27 mouse cellular contexts compared by ENCODE assay signal in genomic region chr12:87409123-87409522, GRCm38 (mm10). TPM values are rescaled to one million over a fixed set of nuclear protein-coding genes. Genes with fewer than 3 reads are reported as not detected.
DNase-seq lines count a peak whose midpoint lies in the region; ATAC-seq and TF ChIP-seq lines count a peak whose summit lies in the region.
"Had no signal": no experiment of that assay in that cellular context is flagged by ENCODE, and none has a peak within 500 bp of the region (broad histone marks: within the 10 kb centered on the region; RNA-seq: fewer than 3 reads in every experiment).

No protein-coding gene starts in this region.

- H3K4me2 ChIP-seq in intestine, embryonic 16.5 days (ENCODE audit: low read depth, low read length) = no peak overlapping the region
- H3K4me2 ChIP-seq in stomach, embryonic 16.5 days (ENCODE audit: low read depth, low read length) = no peak overlapping the region
- H3K4me2 ChIP-seq: embryonic facial prominence, embryonic 13.5 days; heart, embryonic 12.5 days; hindbrain, embryonic 13.5 days; liver, embryonic 11.5 days had no signal

- H3K36me3 ChIP-seq in ES-Bruce4 (ENCODE audit: control insufficient read depth, insufficient read depth, low read length, poor library complexity, severe bottlenecking) = no peaks in the 10 kb centered on the region
- no peaks in the 10 kb centered on the region for H3K36me3 ChIP-seq in ES-E14 (ENCODE audit: control insufficient read depth, insufficient read depth, low read length, poor library complexity, severe bottlenecking)
- H3K36me3 ChIP-seq in intestine, embryonic 16.5 days (ENCODE audit: control insufficient read depth, insufficient read depth, low read length) = no peaks in the 10 kb centered on the region
- H3K36me3 ChIP-seq in stomach, embryonic 16.5 days (ENCODE audit: control insufficient read depth, insufficient read depth, low read length) = no peaks in the 10 kb centered on the region
- H3K36me3 ChIP-seq: embryonic facial prominence, embryonic 13.5 days; forebrain, embryonic 10.5 days; heart, embryonic 12.5 days; hindbrain, embryonic 13.5 days had no signal

- 69% methylated on average over 4 of the region's 4 CpGs for WGBS in intestine, embryonic 16.5 days
- WGBS in stomach, embryonic 16.5 days = 71% methylated on average over 4 of the region's 4 CpGs

- peak overlapping the region; percentile 89 for H3K27ac ChIP-seq in ES-Bruce4 (ENCODE audit: insufficient read depth, low read length)
- peak overlapping the region; percentile 45; the same call in 1 of the 2 replicates for H3K27ac ChIP-seq in ES-E14 (ENCODE audit: insufficient read depth, low read depth, low read length, poor library complexity, severe bottlenecking)
- no peak overlapping the region for H3K27ac ChIP-seq in intestine, embryonic 16.5 days (ENCODE audit: low read length)
- H3K27ac ChIP-seq in stomach, embryonic 16.5 days (ENCODE audit: low read length) = peak overlapping the region; percentile 50
- H3K27ac ChIP-seq: embryonic facial prominence, embryonic 13.5 days; forebrain, embryonic 10.5 days; hindbrain, embryonic 13.5 days had no signal

- no peak overlapping the region for H3K4me3 ChIP-seq in ES-Bruce4 (ENCODE audit: low read depth, low read length)
- H3K4me3 ChIP-seq in ES-E14 (ENCODE audit: insufficient read depth in 1 of 2, low read depth in 1 of 2, low read length in 2 of 2, poor library complexity in 1 of 2, severe bottlenecking in 1 of 2) = no peak overlapping the region
- H3K4me3 ChIP-seq in intestine, embryonic 16.5 days (ENCODE audit: low read length) = no peak overlapping the region
- no peak overlapping the region for H3K4me3 ChIP-seq in stomach, embryonic 16.5 days (replicated peaks; ENCODE audit: low read length)
- H3K4me3 ChIP-seq: embryonic facial prominence, embryonic 13.5 days; forebrain, embryonic 10.5 days; heart, adult 2 months; heart, embryonic 12.5 days; hindbrain, embryonic 13.5 days had no signal

- no peak for TF ChIP-seq POLR2A in ES-Bruce4 (IDR thresholded peaks at IDR 0.05; ENCODE audit: insufficient read depth, low read length)

- peak; percentile 23; the same call in 1 of the 2 replicates for ATAC-seq in intestine, embryonic 16.5 days
- ATAC-seq in stomach, embryonic 16.5 days (ENCODE audit: insufficient read depth, low FRiP score) = 0 out of 2 replicates have a peak, but pooled peaks have one; percentile 54
- no peak for ATAC-seq in CD4-positive, CD25-positive, alpha-beta regulatory T cell, adult 4 months
- ATAC-seq: forebrain, postnatal 0 days had no signal

- no peak for TF ChIP-seq CTCF in ES-Bruce4 (IDR thresholded peaks at IDR 0.05; ENCODE audit: low read depth, low read length)

- no peaks in the 10 kb centered on the region for H3K9me3 ChIP-seq in ES-Bruce4 (replicated peaks; ENCODE audit: control insufficient read depth, insufficient read depth, low read length, poor library complexity, severe bottlenecking)
- no peaks in the 10 kb centered on the region for H3K9me3 ChIP-seq in ES-E14 (ENCODE audit: control insufficient read depth, insufficient read depth, low read depth, low read length)
- no peaks in the 10 kb centered on the region for H3K9me3 ChIP-seq in intestine, embryonic 16.5 days (ENCODE audit: control insufficient read depth, low read length)
- H3K9me3 ChIP-seq in stomach, embryonic 16.5 days (replicated peaks; ENCODE audit: control insufficient read depth, low read length) = no peaks in the 10 kb centered on the region
- H3K9me3 ChIP-seq: embryonic facial prominence, embryonic 13.5 days; forebrain, embryonic 10.5 days; heart, embryonic 12.5 days; hindbrain, embryonic 13.5 days had no signal

- no peak overlapping the region for H3K9ac ChIP-seq in ES-Bruce4 (ENCODE audit: low read depth, poor library complexity, severe bottlenecking)
- H3K9ac ChIP-seq in ES-E14 (ENCODE audit: insufficient read depth, low read depth, low read length, poor library complexity, severe bottlenecking) = no peak overlapping the region
- no peak overlapping the region for H3K9ac ChIP-seq in intestine, embryonic 16.5 days (ENCODE audit: low read depth, low read length)
- H3K9ac ChIP-seq in stomach, embryonic 16.5 days (ENCODE audit: low read length) = no peak overlapping the region
- H3K9ac ChIP-seq: embryonic facial prominence, embryonic 13.5 days; forebrain, postnatal 0 days; heart, embryonic 12.5 days; hindbrain, embryonic 13.5 days had no signal

- 0 out of 2 replicates have a peak, but pooled peaks have one; percentile 55 for TF ChIP-seq EP300 in ES-Bruce4 (IDR thresholded peaks at IDR 0.05; ENCODE audit: insufficient read depth, low read depth, low read length)

- H3K27me3 ChIP-seq in ES-Bruce4 (ENCODE audit: control insufficient read depth, insufficient read depth, low read length, poor library complexity, severe bottlenecking) = no peaks in the 10 kb centered on the region
- no peaks in the 10 kb centered on the region for H3K27me3 ChIP-seq in intestine, embryonic 16.5 days (replicated peaks; ENCODE audit: control insufficient read depth, insufficient read depth, low read length)
- H3K27me3 ChIP-seq in stomach, embryonic 16.5 days (ENCODE audit: control insufficient read depth, insufficient read depth, low read length) = no peaks in the 10 kb centered on the region
- H3K27me3 ChIP-seq: embryonic facial prominence, embryonic 13.5 days; heart, embryonic 12.5 days; hindbrain, embryonic 13.5 days had no signal

- in situ Hi-C loops in ES-E14 (cut with MboI; ENCODE audit: low sequenced_read_pairs in 2 of 2, unreplicated experiment in 2 of 2) = no loop called here

- DNase-seq in ES-E14 (ENCODE audit: low read depth, low spot score) = peak; percentile 68
- no peak for DNase-seq in spleen, adult 18-20 months
- no peak for DNase-seq in thymus, postnatal 0 days (ENCODE audit: low spot score)
- DNase-seq: adrenal gland, postnatal 14 days; cerebellum, adult 11-12 months; cerebellum, adult 9-11 months; embryo, embryonic 11 days; forebrain, postnatal 0 days; heart, adult 2 months; heart, postnatal 4 days; kidney, adult 18-20 months; kidney, postnatal 10 days; layer of hippocampus, adult 9-11 months; lung, adult 18-20 months; lung, postnatal 10 days; midbrain, embryonic 14.5 days; retina, postnatal 1 day; right cerebral cortex, postnatal 14 days had no signal

- H3K4me1 ChIP-seq in ES-Bruce4 (ENCODE audit: control insufficient read depth, insufficient read depth, low read length) (peaks cover 3% of the 10 kb centered on the region), ES-E14 (ENCODE audit: control insufficient read depth in 2 of 2, insufficient read depth in 2 of 2, low read length in 2 of 2, poor library complexity in 1 of 2) (peaks cover 14 to 19% of the 10 kb centered on the region in 2 experiments)
- peaks cover 13% of the 10 kb centered on the region for H3K4me1 ChIP-seq in intestine, embryonic 16.5 days (ENCODE audit: control insufficient read depth, insufficient read depth, low read length)
- H3K4me1 ChIP-seq in stomach, embryonic 16.5 days (ENCODE audit: control insufficient read depth, insufficient read depth, low read length) = peaks cover 13% of the 10 kb centered on the region
- H3K4me1 ChIP-seq: hindbrain, embryonic 13.5 days had no signal

TF ChIP-seq in ES-E14, 5 proteins besides CTCF, POLR2A, EP300 and RAD21:
- TF ChIP-seq ZC3H11A (IDR thresholded peaks at IDR 0.05; ENCODE audit: borderline replicate concordance, low read depth, low read length) (no peak), HCFC1 (IDR thresholded peaks at IDR 0.05; ENCODE audit: borderline replicate concordance, insufficient read depth, low read length) (no peak), CHD2 (IDR thresholded peaks at IDR 0.05; ENCODE audit: low read depth, low read length) (no peak), ZNF384 (IDR thresholded peaks at IDR 0.05; ENCODE audit: low read depth, low read length) (no peak), MAFK (IDR thresholded peaks at IDR 0.05; ENCODE audit: insufficient read depth, low read depth, low read length) (no peak)

RNA-seq across cellular contexts. Expression of gene Sptlc2, which starts 21.0 kb away (rescaled TPM):
- polyA plus RNA-seq in ES-Bruce4 (2011; ENCODE audit: insufficient read depth, insufficient read length, low read depth, missing spikeins) = 106 and 107 TPM in 2 replicates
- total RNA-seq in ES-E14 (2012; rRNA removed) = 182 and 221 TPM in 2 replicates
- polyA plus RNA-seq in intestine, embryonic 16.5 days (2015; fragmentation: Nextera tagmentation; extraction: Ambion mirVana) = 126 and 133 TPM in 2 replicates
- polyA plus RNA-seq in stomach, embryonic 16.5 days (2015; fragmentation: Nextera tagmentation; extraction: Ambion mirVana) = 98.7 and 101 TPM in 2 replicates
- 10 to 100 TPM; 56.8 to 71.9 TPM for polyA plus RNA-seq in CD4-positive, CD25-positive, alpha-beta regulatory T cell, adult 4 months (2017; shearing (Covaris generic))
- polyA plus RNA-seq in thymus, postnatal 0 days (2015; fragmentation: Nextera tagmentation; extraction: Ambion mirVana) = 76.9 and 83.3 TPM in 2 replicates

RNA-seq across cellular contexts. Expression of gene Slirp, which starts 34.6 kb away (rescaled TPM):
- polyA plus RNA-seq in ES-Bruce4 (2011; ENCODE audit: insufficient read depth, insufficient read length, low read depth, missing spikeins) = 137 and 150 TPM in 2 replicates
- total RNA-seq in ES-E14 (2012; rRNA removed) = 124 and 175 TPM in 2 replicates
- polyA plus RNA-seq in intestine, embryonic 16.5 days (2015; fragmentation: Nextera tagmentation; extraction: Ambion mirVana) = 258 and 261 TPM in 2 replicates
- polyA plus RNA-seq in stomach, embryonic 16.5 days (2015; fragmentation: Nextera tagmentation; extraction: Ambion mirVana) = 259 and 291 TPM in 2 replicates
- 100 to 1,000 TPM in 1 of 2 experiments, 10 to 100 TPM in 1; 63.8 to 113 TPM for polyA plus RNA-seq in CD4-positive, CD25-positive, alpha-beta regulatory T cell, adult 4 months (2017; shearing (Covaris generic))
- 278 and 300 TPM in 2 replicates for polyA plus RNA-seq in thymus, postnatal 0 days (2015; fragmentation: Nextera tagmentation; extraction: Ambion mirVana)

RNA-seq across cellular contexts. Expression of gene Alkbh1, which starts 34.7 kb away (rescaled TPM):
- polyA plus RNA-seq in ES-Bruce4 (2011; ENCODE audit: insufficient read depth, insufficient read length, low read depth, missing spikeins) = 62.5 and 64.5 TPM in 2 replicates
- 90.0 and 116 TPM in 2 replicates for total RNA-seq in ES-E14 (2012; rRNA removed)
- 43.9 and 52.0 TPM in 2 replicates for polyA plus RNA-seq in intestine, embryonic 16.5 days (2015; fragmentation: Nextera tagmentation; extraction: Ambion mirVana)
- 50.3 and 51.6 TPM in 2 replicates for polyA plus RNA-seq in stomach, embryonic 16.5 days (2015; fragmentation: Nextera tagmentation; extraction: Ambion mirVana)
- 10 to 100 TPM; 63.6 to 82.0 TPM for polyA plus RNA-seq in CD4-positive, CD25-positive, alpha-beta regulatory T cell, adult 4 months (2017; shearing (Covaris generic))
- 29.8 and 46.3 TPM in 2 replicates for polyA plus RNA-seq in thymus, postnatal 0 days (2015; fragmentation: Nextera tagmentation; extraction: Ambion mirVana)
